Mouse (Mus musculus) liver, postnatal 0 days (tissue): ENCODE measurements around the gene Isca2.

Experiments
- CTCF ChIP-seq: sonication (generic); IDR thresholded peaks from 2 replicates; pipeline ENCODE4 v1.5.1; 2016; ENCODE audit warnings: antibody characterized with exemption, low read depth
- EP300 ChIP-seq: IDR thresholded peaks from 2 replicates; pipeline ENCODE4 v1.6.1; 2016; ENCODE audit warnings: antibody characterized with exemption, low read depth, mild to moderate bottlenecking

- TF ChIP-seq EP300 (no peak), CTCF (no peak)
These were observed 6.8 kb upstream of the Isca2 start for GRCm38 (mm10) chr12:84766113-84766735.
